ENCODE assay signal across 14 mouse cellular contexts in the genomic region with DNA sequence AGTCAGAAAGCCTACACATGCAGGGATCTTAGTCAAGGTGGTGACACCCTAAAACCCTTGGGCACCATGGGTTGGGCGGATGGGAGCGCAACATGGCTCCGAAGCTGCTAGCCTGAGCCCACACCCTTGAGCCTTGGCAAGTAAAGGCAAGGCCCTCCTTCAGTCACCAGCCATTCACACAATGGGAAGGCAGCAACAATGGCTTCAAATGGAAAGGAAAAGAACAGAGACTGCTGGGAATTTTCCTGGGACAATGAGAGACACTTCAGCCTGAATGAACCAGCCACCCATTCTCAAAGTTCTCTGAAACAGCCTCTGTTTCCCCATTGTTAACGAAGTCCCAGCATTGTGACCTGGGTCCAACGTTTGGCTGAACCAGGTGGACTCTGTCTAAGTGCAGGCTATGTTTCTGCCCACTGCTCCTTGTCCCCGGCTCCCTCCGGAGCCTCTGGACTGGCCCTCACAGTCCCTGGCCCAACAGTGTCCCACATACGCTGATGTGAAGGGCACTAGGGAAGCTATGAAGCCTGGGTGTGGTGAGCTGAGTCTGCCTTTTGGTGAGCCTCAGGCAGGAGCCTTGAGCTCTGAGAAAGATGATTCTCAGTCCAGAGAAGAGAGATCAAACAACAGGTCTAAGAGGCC. TPM values are rescaled to one million over a fixed set of nuclear protein-coding genes. Genes with fewer than 3 reads are reported as not detected.
A peak's percentile ranks its signal among the peaks of the same experiment; 100 is the strongest.
DNase-seq lines count a peak whose midpoint lies in the region.
"Had no signal": no experiment of that assay in that cellular context is flagged by ENCODE, and none has a peak within 500 bp of the region (broad histone marks: within the 10 kb centered on the region; RNA-seq: fewer than 3 reads in every experiment).

No protein-coding gene starts in this region.

- H3K4me3 ChIP-seq in heart, embryonic 10.5 days, result no peak overlapping the region
- no peak overlapping the region for H3K4me3 ChIP-seq in brown adipose tissue, adult 24 weeks (ENCODE audit: insufficient read depth, low read depth, low read length)
- H3K4me3 ChIP-seq: heart, embryonic 13.5 days; myocyte had no signal

- peak; percentile 89 for DNase-seq in heart, adult 11 months
- no peak for DNase-seq in heart, embryonic 10.5 days (ENCODE audit: low spot score)
- peak; percentile 13 for DNase-seq in kidney, postnatal 10 days
- DNase-seq in kidney, adult 9 months, result no peak
- DNase-seq in ES-CJ7 (ENCODE audit: low read depth, low spot score), result peak; percentile 61
- DNase-seq in c-Kit-positive CD71-positive TER-119-positive erythroid progenitor cells, embryonic 14.5 days (ENCODE audit: low spot score), result no peak
- DNase-seq: adrenal gland, postnatal 14 days; cerebellum, adult 9-10 months; heart, postnatal 4 days; lung, postnatal 4 days; thymus, postnatal 36 days had no signal

- H3K36me3 ChIP-seq in heart, embryonic 10.5 days, result no peaks in the 10 kb centered on the region
- H3K36me3 ChIP-seq: heart, embryonic 13.5 days had no signal

- H3K27me3 ChIP-seq in heart, embryonic 10.5 days (ENCODE audit: insufficient read depth, poor library complexity, severe bottlenecking), result no peaks in the 10 kb centered on the region
- H3K27me3 ChIP-seq: heart, embryonic 13.5 days had no signal

- no peaks in the 10 kb centered on the region for H3K9me3 ChIP-seq in heart, embryonic 10.5 days
- H3K9me3 ChIP-seq: heart, embryonic 13.5 days had no signal

- H3K4me1 ChIP-seq in heart, embryonic 10.5 days, result peaks cover 77% of the 10 kb centered on the region
- H3K4me1 ChIP-seq in brown adipose tissue, adult 24 weeks (ENCODE audit: control insufficient read depth, insufficient read depth, insufficient read length, low read length), result peaks cover 45% of the 10 kb centered on the region

- 82% methylated on average over 8 of the region's 8 CpGs for WGBS in heart, embryonic 10.5 days

- H3K27ac ChIP-seq in heart, embryonic 10.5 days, result no peak overlapping the region; the same call in 1 of the 2 replicates
- 0 out of 2 replicates have a peak overlapping the region, but pooled peaks have one; percentile 4 for H3K27ac ChIP-seq in brown adipose tissue, adult 24 weeks (replicated peaks; ENCODE audit: low read depth, low read length)
- H3K27ac ChIP-seq: heart, embryonic 13.5 days had no signal

RNA-seq across cellular contexts. Expression of a gene that starts 12.6 kb away (rescaled TPM):
- polyA plus RNA-seq in heart, embryonic 10.5 days (2016; fragmentation: Nextera tagmentation; extraction: Ambion mirVana), result 4.2 and 8.5 TPM in 2 replicates
- 5.5 and 6.6 TPM in 2 replicates for polyA plus RNA-seq in brown adipose tissue, adult 24 weeks (2012; ENCODE audit: insufficient read depth, insufficient read length, missing spikeins)

RNA-seq across cellular contexts. Expression of a gene that starts 48.3 kb away (rescaled TPM):
- 1.5 and 2.1 TPM in 2 replicates for polyA plus RNA-seq in heart, embryonic 10.5 days (2016; fragmentation: Nextera tagmentation; extraction: Ambion mirVana)
- polyA plus RNA-seq in brown adipose tissue, adult 24 weeks (2012; ENCODE audit: insufficient read depth, insufficient read length, missing spikeins), result not detected in 2 replicates

Comparison
In these comparisons a context has a peak if more than half of its experiments do, and no peak if none do; other contexts are left out.
1. DNase-seq: peak in heart, adult 11 months (single experiment), kidney, postnatal 10 days (single experiment) and ES-CJ7 (single experiment); none in heart, embryonic 10.5 days (single experiment), kidney, adult 9 months (single experiment) and c-Kit-positive CD71-positive TER-119-positive erythroid progenitor cells, embryonic 14.5 days (single experiment).